Mouse (Mus musculus) CD4-positive helper T cell, adult 2 months (primary cell): ENCODE measurements around the gene Jag1.

Source experiments
- DNase-seq: peaks from one replicate; pipeline ENCODE4 v3.0.0-alpha.2; 2012; ENCODE audit warnings: low read depth, missing footprints, low spot score

Gene Jag1

DNA sequence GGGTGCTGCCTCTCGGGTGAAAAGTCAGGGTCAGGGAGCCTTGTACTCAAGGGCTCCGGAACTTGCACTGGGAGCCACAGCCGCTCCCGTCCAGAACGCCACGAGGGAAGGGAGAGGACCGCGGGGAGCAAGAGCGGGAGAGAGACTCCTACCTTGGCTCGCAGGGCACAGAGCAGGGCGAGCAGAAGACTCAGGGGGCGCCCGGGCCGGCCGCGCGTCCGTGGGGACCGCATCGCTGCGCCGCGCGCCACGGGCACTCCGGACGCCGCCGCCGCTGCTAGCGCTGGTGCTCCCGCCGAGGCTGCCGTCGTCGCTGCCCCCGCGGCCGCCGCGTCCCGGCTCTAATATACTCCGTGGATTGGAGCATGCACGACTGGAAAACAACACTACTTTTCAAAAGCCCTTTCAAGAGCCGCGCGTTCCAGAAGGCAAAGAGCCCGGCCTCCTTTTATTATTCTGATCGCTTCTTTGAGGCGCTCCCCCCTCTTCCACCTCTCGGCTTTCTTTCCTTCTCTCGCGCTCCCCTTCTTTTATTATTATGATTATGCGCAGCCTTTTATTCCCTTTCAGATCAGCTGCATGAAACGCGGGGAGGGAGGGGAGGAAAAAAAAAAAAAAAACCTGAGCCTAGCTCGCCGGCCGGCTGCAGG lies at the start of gene Jag1:
Gene Jag1 (minus strand): TSS at position 620 of the 650 bp plus-strand sequence.
- DNase-seq, result peak; percentile 12

DNA sequence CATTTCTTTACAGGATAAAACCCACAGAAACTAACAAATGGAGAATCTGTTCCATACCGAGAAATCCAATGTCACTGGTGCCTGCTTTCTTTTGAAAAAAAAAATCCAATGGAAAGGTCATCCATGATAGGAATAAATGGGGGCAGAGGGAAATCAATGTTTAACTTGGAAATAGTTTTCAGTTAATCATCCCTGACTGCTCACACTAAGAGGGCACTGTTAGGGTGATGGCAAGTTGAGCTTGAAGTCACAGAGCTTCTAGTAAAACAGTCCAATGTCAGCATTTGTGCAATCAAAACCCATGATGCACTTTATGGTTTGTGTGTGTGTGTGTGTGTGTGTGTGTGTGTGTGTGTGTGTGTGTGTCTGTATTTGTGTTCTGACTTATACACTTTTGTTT lies 39.6 kb upstream of the Jag1 start:
- DNase-seq, result no peak

DNA sequence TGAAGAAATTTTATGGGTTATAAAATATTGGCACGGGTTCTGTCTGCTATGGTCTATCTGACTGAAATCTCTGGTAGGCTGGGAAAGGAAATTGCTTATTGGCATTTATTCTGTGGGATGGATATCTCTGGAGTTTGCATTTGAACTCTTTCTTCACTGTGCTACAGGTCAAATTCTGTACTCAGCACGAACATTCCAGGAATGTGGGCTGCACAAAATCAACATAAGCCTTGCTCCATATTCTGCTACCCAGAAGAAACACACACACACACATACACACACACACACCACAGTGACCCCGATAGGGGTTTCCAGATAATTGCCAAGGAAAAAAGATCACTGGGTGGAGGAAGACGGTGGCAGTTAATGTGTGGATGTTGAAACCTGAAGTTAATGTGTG lies 37.4 kb upstream of the Jag1 start:
- no peak for DNase-seq

DNA sequence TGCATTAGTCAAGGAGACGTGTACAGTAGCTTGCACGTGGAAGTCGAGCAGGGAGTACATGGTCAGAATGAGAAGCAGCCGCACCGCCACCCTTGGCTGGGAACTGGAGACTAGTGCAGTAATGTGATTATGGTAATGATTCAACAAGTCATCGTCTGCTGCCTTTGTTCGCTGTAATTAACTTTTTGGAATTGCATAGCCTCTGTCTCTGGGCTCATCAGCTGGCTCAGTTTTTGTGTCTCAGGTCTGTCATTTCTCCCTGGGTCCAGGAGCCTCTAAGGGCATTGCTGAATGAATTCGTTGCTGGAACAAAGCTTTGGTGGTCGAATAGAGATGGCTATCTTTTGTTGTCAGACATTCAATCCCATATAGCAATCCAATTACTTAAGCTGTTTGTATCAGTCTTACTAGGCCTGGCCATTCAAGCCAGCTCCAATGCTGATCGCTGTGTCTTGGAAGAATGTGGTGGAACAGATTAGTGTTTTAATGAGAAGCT lies 36.8 kb upstream of the Jag1 start:
- no peak for DNase-seq

DNA sequence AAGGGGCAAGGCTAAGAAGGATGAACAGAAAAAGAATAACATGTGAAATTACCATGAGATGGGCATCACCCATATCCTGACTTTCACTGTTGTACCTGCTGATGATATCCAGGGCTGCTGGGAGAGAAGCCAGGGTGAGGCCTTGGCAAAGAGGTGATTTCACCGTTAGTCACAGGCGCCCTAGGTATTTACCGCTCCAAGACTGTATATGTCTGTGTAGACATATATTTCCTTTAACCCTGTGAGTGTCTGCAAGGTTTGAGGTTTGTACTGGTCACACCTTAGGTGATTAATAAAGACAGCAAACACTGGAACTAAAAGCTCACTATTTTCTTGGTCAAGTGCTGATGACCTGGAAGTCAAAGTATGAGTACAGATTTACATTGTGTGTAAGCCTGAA lies 34.5 kb upstream of the Jag1 start:
- DNase-seq, result no peak

DNA sequence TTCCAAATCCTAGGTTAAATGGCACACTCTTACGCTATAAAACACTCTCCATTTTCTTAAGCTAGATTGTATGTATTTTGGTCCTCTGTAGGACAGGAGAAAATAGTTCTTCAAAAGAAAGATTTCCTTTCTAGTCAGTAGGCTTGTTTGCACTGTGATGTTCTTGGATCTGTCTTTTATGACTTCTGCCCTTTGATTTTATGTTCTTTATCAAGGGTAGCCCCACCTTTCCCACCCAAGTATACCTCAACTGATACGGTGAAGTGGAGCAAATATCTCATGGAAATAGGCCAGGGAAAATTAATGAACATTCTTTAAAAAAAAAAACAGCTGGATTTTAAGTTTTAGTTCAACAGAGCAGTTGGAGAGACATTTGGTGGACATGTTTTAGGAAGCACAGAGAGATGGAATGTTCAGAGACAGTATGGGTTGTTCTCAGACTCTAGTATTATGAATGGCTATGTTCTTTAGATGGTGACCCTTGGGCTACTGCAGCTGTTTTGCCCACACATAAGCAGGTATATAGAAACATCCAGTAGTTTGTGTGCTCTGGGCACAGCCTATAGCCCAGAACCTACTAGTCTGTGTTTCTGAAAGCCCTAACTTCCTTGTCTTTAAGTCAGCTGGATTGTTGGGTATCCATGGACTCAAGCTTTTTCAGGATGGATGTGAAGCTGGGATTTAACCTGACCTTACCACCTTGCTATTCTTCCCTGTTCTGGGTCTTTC lies 30.7 kb upstream of the Jag1 start:
- no peak for DNase-seq

DNA sequence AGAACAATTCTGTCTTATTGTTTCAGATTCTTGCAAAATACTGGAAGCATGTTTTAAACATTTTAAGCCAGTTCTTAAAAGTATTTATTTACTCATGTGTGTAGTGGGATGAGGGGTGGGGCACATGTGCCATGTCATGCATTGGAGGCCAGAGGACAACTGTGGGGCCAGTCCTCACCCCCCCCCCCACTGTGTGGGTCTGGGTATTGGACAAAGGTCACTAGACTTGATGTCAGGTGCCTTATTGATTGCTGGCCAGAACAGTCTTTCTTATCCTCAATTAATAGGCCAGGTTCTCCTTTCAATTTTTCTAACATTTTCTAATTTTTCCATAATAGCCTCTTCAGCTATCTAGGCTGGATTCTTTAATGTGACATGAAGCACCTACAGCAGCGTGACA lies 21.6 kb upstream of the Jag1 start:
- no peak for DNase-seq

DNA sequence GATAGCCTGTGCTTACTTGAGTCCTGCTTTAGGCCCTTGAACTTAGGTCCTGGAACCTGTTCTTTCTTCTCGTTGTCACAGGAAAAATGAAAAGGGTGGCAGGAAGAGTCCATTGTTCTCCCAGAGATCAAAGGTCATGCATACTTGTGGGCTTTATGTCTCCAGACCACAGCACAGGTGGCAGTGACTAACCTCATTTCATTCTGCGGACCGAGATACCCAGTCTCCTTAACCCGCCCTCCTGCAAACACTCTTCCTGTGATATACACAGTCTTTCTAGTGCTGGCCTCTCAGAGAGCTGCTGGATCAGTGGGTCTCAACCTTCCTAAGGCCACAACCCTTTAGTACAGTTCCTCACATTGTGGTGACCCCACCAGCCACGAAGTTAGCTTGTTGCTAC lies 17.6 kb upstream of the Jag1 start:
- no peak for DNase-seq

DNA sequence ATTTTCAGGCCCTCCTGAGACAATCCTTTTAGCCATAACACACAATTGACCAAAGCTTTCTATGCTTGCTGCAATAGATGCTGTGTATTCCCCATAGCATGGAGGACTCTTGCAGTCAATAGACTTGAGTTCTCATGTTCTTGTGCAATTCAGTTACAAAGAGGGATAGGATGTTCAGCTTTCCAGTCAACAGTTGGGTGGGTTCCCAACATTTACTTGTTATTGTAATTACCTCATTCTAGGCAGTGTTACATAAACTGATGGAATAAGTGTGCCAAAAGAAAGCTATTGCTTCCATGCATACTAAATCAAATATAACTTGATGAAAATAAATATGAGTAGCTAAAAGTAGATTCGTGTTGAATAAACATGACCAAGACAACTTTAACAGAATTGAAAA lies 8.4 kb upstream of the Jag1 start:
- no peak for DNase-seq

DNA sequence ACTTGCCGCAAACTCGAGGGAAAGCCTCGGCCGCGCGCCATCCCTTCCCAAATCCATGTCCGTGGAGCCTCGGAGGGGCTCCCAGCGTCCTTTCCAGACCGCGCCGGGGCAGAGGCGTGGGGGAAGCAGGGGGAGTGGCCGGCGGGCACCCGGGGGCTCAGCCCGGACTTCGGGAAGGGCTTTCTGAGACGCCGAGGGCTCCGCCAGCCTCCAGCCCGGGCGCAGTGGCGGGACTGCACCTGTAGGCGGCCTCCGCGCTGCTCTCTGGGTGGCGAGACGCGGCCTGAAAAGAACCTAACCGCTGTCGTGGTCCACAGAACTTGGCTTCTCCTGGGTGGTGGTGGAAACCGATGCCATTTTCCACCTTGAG lies 862 bp upstream of the Jag1 start:
- peak; percentile 44 for DNase-seq

DNA sequence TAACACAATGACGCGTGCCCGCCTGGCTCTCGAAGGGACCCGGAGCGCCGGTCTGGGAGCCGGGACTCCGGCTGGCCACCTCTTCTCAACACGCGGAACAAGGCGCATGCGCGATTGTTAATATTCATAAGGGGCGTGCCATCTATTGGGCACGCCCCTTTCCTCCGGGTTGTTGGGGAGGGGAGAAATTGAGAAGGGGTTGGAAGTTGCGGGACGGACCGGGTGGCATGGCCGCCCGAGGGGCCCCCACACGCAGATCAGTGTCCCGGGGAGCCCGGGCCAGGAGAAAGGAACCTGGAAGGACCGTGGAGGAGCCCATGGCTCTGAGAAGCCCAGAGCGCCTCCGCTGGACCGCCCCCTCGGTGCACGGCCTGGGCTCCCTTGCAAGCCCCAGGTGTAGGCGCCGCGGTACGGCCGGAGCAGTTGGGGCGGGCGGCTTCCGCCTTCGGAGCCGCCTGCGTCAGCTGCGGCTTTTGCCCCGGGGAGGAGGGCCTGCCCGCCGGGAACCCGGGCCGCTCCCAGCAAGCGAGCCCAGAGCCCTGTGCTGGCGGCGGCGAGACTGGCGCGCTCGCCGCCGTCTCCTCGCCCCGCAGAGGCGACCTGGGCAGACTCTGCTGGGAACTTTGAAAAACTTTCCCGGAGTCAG lies 354 bp upstream of the Jag1 start:
- DNase-seq, result peak; percentile 70

DNA sequence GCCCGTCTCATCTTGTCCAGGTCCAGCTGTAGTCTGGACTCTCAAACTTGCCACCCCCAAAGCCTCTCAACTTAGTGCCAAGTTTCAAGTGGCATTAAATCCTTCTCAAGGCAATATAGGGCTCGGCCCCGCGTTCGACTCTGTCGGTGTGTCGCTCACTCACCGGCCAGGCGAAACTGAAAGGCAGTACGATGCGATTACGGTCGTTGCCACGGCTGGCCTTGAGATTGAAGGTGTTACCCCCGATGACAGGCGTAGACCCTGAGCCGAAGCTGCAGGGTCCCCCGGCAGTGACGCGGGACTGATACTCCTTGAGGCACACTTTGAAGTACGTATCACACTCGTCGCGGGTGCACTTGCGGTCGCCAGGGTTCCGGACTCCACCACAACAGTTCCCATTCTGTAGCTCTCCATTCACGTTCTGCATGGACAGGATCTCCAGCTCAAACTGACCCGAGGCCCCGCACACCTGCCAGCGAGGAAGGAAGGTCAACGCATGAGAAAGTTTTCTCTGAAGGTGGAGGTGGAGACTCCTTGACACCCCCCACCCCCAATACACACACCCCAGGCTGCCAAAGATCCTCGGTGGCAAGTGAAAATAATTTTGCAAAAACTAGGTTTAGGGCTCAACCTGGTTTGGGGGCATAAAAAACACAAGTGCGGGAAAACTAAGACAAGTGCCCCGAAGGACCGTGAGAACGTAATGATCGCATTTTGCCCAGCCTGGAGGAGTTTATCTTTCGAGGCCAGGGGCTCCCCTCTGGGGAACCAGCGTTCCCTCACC lies 1.0 kb downstream of the Jag1 start:
- peak; percentile 16 for DNase-seq

DNA sequence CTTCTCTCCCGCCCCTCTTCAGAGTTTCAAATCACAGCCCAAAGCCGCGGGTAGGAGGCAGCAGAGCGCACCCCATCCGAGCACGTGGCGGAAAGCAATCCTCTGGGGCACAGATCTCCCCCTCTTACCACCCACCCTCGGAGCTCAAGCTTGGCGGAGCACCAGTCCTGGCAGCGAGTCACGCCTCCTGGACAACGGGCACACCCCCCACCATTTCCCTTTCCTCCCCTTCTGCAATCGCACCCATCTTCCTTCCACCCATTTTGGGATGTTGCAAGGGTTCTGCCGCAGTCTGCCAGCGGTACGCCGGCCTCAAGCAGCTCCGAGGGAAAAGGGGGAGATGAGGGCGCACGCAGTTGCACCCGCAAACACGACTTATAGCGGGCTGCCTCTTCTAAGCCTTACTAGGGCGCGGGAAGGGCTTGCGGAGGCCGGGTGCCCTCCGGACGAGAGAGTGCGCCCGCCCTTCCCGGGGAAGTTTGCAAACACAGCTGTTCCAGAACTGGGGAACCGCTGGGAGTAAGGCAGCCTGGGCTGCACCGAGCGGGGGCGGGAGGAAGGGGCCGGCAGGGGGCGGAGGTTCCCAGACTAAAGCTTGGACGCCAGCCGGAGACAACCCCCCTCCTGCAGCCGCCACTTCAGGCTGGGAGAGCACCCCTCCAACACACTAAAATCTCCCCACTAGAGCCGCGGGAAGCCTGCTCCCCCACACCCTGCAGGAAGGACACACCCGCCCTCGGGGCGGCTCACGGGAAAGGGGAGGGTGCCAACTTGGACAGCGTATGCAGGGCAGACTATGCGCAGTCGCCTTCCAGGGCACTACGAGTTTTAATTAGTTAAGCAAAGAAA lies 2.0 kb downstream of the Jag1 start:
- peak; percentile 8 for DNase-seq

DNA sequence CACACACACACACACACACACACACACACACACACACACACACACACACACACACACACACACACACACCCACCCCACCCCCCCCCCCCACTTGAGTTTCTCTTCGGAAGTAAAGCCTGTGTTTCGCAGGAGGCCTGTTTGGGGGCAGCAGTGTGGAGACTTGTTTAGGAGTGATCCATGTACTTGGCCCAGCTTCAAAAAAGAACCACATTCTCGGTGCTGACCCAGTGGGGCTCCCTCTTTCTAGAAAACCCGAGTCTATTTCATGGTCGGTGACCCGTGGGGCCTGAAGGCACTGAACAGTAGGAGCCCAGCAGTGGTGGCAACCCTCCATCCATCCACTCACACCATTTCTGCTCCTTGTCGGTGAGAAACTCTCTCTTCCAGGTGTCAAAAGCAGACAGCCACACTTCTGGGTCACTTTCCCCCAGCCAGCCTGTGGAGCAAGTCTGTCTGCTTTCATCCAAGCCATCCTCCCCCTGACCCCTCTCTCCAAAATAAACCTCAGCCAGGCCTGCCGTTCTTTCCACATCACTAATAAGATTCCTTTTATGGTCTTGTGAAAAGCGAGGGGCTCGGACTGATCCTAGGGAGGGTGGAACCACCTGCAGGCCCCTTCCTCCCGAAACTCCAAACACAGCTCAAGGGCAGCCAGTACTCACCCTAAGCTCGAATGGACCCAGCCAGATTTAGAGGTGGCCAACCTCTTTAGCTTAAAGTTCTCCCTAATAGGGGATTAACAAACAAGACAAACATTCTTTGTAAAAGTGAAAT lies 3.0 kb downstream of the Jag1 start:
- DNase-seq, result no peak

DNA sequence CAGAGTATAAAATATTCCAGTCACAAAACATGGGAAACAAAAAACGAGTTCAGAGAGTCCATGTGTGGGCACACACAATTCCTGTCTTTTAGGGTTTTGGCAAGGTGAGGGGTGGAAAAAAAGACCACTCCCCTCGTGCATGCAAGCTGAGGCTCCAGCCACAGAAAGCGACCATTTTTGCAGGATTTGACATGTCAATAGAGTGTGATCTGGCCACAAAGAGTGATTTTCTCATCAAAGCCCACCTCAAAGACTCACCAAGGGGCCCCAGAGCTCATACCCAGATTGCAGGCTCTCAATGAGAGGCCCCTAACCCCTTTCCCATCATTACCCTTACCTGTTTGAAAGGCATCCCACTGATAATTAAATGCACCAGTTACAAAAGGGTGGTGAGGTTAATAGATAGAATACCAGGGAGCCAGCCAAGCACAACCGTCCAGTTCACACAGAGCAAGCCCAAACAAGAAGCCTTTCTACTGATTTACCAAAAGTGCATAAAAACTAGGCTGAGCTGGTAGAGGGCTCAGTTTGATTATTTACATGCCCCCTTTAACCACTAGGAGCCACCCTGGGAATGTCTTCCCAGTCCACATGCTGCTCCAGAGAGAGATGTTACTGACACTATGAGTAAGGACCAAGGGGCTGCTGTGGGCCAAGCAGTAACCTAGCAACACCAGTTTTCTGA lies 6.1 kb downstream of the Jag1 start:
- DNase-seq, result no peak

DNA sequence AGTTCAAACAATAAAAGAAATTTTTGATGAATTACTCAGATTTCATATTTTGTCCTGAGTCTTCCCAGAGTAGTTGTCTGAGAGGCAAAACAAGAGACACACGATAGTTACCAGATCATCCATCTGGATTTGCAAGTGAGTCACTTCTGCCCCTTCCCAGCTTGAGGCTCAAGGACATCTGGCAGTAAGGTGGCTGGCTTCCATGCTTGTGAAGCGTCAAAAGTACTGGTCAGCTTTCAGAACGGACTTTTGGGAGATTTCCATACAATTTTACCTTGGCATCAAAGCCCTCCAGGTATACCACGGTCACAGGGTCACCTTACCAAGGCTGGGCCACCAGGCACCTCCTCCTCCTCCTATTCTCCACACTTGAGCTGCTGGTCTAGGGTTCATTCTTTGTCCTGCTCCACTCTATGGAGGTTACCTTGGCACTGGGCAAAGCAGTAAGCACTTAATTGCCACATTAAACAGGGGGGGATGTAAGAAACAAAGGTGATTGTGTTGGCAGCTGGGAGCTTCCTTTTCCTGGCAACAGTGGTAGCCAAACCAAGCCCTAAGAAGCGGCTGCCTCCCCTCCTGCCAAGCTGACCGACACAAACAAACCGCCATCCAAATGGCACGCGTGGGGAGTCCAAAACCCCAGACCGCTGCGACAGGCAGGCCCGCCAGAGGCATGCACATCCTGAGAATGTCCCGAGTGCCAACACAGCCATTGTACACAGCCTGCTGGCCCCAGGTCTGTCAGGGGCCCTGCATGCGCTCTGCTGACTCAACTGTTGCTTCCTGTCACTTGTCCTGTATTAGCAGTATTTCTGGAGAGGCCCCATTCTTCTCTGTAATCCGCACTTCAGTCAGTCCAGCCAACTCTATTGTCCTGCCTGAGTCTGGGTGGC lies 6.9 kb downstream of the Jag1 start:
- no peak for DNase-seq

DNA sequence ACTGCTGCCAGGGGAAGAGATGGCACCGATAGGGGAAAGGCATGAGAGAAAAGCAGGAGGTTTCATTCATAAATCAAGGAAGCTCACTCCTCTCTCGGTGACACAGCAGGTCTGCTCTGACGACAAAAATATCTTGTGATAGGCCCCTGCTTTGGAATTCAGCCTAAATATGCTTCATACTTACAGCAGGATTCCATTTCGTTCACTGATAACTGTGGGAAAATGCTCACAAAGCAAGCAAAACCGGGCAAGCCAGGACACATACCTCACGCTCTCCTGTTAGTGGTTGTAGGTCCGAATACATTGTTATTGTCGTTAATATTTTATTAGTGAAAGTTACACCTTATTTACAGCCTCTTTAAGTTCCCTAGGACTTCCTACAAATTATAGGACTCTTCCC lies 8.5 kb downstream of the Jag1 start:
- no peak for DNase-seq

DNA sequence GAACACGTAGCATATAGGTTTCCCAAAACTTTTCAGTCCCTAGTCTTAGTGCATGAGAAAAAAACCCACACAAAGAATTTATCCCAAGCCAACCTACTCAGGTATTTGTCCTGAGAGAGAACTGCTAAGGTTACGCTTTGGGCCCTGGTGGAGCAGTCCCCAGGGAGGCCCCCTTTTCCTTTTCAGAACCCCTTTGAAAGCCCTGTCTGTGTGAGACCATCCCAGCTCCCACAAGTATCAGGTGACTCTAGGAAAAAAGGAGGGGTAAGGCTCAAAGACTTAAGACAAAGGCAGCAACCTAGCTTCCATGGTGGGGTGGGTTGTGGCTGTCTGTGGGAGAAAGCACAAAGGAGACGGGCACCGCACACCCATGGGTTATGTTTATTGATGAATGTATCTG lies 9.2 kb downstream of the Jag1 start:
- DNase-seq, result no peak

DNA sequence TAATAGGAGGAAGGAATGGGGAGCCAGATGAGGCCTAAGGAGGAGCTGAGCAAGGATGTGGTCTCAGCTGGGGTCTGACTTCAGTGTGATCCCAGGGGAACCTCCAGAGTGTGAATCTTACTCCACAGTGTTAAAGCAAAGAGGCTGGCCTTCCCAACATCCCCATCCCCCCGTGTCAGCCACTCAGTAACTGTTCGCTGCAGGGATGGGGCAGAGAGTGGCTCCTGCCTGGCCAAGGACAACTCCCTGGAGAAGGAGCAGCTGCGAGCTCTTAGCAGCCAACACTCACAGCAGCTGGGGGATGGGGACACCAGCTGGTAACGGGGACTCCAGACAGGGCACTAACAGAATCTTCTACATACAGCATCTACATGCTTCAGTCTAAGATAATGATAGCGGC lies 15.4 kb downstream of the Jag1 start:
- DNase-seq, result no peak
